Mouse (Mus musculus) liver, adult 2 months (tissue): ENCODE measurements at regions not wholly inside any gene's neighbourhood (a gene's known extent, or its start where the extent isn't known, plus 50 kb on each side); places are given as distances from the start of the nearest gene placed in this dataset.

Source experiments
- DNase-seq: peaks from one replicate; pipeline ENCODE4 v3.0.0-alpha.2; 2011; ENCODE audit warnings: low read depth, low spot score; ENCODE audit errors: extremely low read depth
- H3K27ac ChIP-seq: fragments of 200-500 bp; replicated peaks from 2 replicates; pipeline ENCODE4 v1.5.1; 2012; ENCODE audit warnings: low read depth, mild to moderate bottlenecking, control low read depth, inconsistent platforms, low read length; ENCODE audit not compliant: insufficient read depth
- H3K27me3 ChIP-seq: fragments of 200-500 bp; 2 replicates; pipeline ENCODE4 v1.6.1; 2012; ENCODE audit warnings: mild to moderate bottlenecking, moderate library complexity, low read length, inconsistent platforms; ENCODE audit not compliant: control insufficient read depth, insufficient read depth
- H3K36me3 ChIP-seq: fragments of 200-500 bp; 2 replicates; pipeline ENCODE4 v1.6.1; 2012; ENCODE audit warnings: low read length, inconsistent platforms; ENCODE audit not compliant: control insufficient read depth, insufficient read depth
- H3K4me1 ChIP-seq: fragments of 200-500 bp; 2 replicates; pipeline ENCODE4 v1.6.1; 2011; ENCODE audit warnings: low read length; ENCODE audit not compliant: control insufficient read depth, insufficient read depth
- H3K4me3 ChIP-seq: fragments of 200-500 bp; 2 replicates; pipeline ENCODE4 v1.5.1; 2011; ENCODE audit warnings: low read depth, mild to moderate bottlenecking, control low read depth, low read length, moderate library complexity; ENCODE audit not compliant: insufficient read depth
- H3K79me2 ChIP-seq: fragments of 200-500 bp; 2 replicates; pipeline ENCODE4 v1.6.1; 2012; ENCODE audit warnings: inconsistent platforms, mild to moderate bottlenecking, low read length, moderate library complexity; ENCODE audit not compliant: control insufficient read depth, insufficient read depth
- H3K9ac ChIP-seq: fragments of 200-500 bp; 2 replicates; pipeline ENCODE4 v1.6.1; 2012; ENCODE audit warnings: low read depth, mild to moderate bottlenecking, control low read depth, inconsistent platforms, low read length
- CTCF ChIP-seq: fragments of 200-500 bp; IDR thresholded peaks from 2 replicates; pipeline ENCODE4 v1.5.1; 2011; ENCODE audit warnings: low read depth, low read length, control low read depth
- POLR2A ChIP-seq: fragments of 200-500 bp; IDR thresholded peaks from 2 replicates; pipeline ENCODE4 v1.6.1; 2011; ENCODE audit warnings: low read length, control low read depth; ENCODE audit not compliant: insufficient read depth; ENCODE audit errors: extremely low read depth
- WGBS: fragments of 180-500 bp; shearing (Covaris S2); methylation state at CpG from one replicate; pipeline ENCODE4 v1.1.7; 2018; 5-methylcytosine and 5-hydroxymethylcytosine counted together

- no peak for TF ChIP-seq CTCF
- no peak for TF ChIP-seq POLR2A
- Histone ChIP-seq H3K9ac (no peak overlapping the region), H3K4me1 (no peaks in the 10 kb centered on the region), H3K36me3 (no peaks in the 10 kb centered on the region), H3K79me2 (no peaks in the 10 kb centered on the region), H3K27ac (no peak overlapping the region), H3K4me3 (no peak overlapping the region), H3K27me3 (no peaks in the 10 kb centered on the region)
- WGBS, result 73% methylated on average over 8 of the region's 8 CpGs
- DNase-seq, result no peak
Observed at GRCm38 (mm10) chr14:24886896-24887421, 400.0 kb downstream of the Rps24 start.

GRCm38 (mm10) chr14:24890856-24891255, 403.9 kb downstream of the Rps24 start:
- no peak overlapping the region for H3K9ac ChIP-seq
- DNase-seq, result no peak
- WGBS, result 95% methylated on average over 2 of the region's 2 CpGs
- H3K27ac ChIP-seq, result no peak overlapping the region
- H3K4me1 ChIP-seq, result no peaks in the 10 kb centered on the region
- H3K36me3 ChIP-seq, result no peaks in the 10 kb centered on the region
- H3K27me3 ChIP-seq, result no peaks in the 10 kb centered on the region
- H3K79me2 ChIP-seq, result no peaks in the 10 kb centered on the region
- H3K4me3 ChIP-seq, result no peak overlapping the region
- TF ChIP-seq CTCF (no peak), POLR2A (no peak)

GRCm38 (mm10) chr14:24895196-24895595, 408.3 kb downstream of the Rps24 start:
- Histone ChIP-seq H3K36me3 (no peaks in the 10 kb centered on the region), H3K4me1 (no peaks in the 10 kb centered on the region), H3K9ac (no peak overlapping the region), H3K27me3 (no peaks in the 10 kb centered on the region), H3K79me2 (no peaks in the 10 kb centered on the region), H3K4me3 (no peak overlapping the region), H3K27ac (no peak overlapping the region)
- 72% methylated on average over 1 of the region's 1 CpGs for WGBS
- DNase-seq, result no peak
- TF ChIP-seq CTCF (no peak), POLR2A (no peak)

GRCm38 (mm10) chr14:24896681-24897080, 409.8 kb downstream of the Rps24 start:
- H3K27me3 ChIP-seq, result no peaks in the 10 kb centered on the region
- H3K4me1 ChIP-seq, result no peaks in the 10 kb centered on the region
- no peaks in the 10 kb centered on the region for H3K36me3 ChIP-seq
- H3K27ac ChIP-seq, result no peak overlapping the region
- H3K79me2 ChIP-seq, result no peaks in the 10 kb centered on the region
- no peak for TF ChIP-seq POLR2A
- no peak for TF ChIP-seq CTCF
- 93% methylated on average over 5 of the region's 5 CpGs for WGBS
- no peak for DNase-seq
- H3K4me3 ChIP-seq, result no peak overlapping the region
- no peak overlapping the region for H3K9ac ChIP-seq

GRCm38 (mm10) chr14:24900501-24901179, 413.7 kb downstream of the Rps24 start:
- WGBS, result 88% methylated on average over 13 of the region's 13 CpGs

GRCm38 (mm10) chr14:24901726-24902125, 414.8 kb downstream of the Rps24 start:
- DNase-seq, result peak; percentile 73
- Histone ChIP-seq H3K27ac (no peak overlapping the region), H3K27me3 (no peaks in the 10 kb centered on the region), H3K79me2 (no peaks in the 10 kb centered on the region), H3K4me3 (no peak overlapping the region), H3K4me1 (no peaks in the 10 kb centered on the region), H3K9ac (no peak overlapping the region), H3K36me3 (no peaks in the 10 kb centered on the region)
- TF ChIP-seq CTCF, result no peak
- TF ChIP-seq POLR2A, result no peak
- 27% methylated on average over 7 of the region's 7 CpGs for WGBS

More at GRCm38 (mm10) chr14:24900501-24901179, 413.7 kb downstream of the Rps24 start:
- Histone ChIP-seq H3K79me2 (no peaks in the 10 kb centered on the region), H3K27me3 (no peaks in the 10 kb centered on the region), H3K4me1 (no peaks in the 10 kb centered on the region), H3K4me3 (no peak overlapping the region), H3K27ac (no peak overlapping the region), H3K9ac (no peak overlapping the region), H3K36me3 (no peaks in the 10 kb centered on the region)
- TF ChIP-seq CTCF, result no peak
- TF ChIP-seq POLR2A, result no peak
- DNase-seq, result no peak
